Mouse (Mus musculus) kidney, adult 11 months (tissue): Measurements from ENCODE around the gene Tmem87a.

Source experiments
- DNase-seq: peaks from one replicate; pipeline ENCODE4 v3.0.0; 2022

Gene Tmem87a

DNA sequence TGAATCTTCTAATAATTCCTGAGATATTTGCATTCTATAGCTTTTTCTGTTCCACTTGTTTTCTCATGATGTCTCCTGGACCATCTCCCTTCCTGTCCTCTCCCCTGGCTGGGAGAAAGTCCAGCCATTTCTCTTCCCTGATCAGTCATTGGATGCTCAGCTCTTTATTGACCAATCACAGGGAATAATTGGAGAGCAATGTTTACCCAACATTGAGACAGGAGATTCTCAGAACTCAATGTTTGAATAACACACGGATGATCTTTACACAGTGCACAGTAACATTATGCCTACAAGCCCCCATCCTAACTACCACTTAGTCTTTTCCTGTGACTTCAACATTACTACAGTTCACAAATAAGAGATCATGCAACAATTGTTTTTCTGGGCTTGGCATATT, 43.5 kb downstream of the Tmem87a start:
- no peak for DNase-seq

DNA sequence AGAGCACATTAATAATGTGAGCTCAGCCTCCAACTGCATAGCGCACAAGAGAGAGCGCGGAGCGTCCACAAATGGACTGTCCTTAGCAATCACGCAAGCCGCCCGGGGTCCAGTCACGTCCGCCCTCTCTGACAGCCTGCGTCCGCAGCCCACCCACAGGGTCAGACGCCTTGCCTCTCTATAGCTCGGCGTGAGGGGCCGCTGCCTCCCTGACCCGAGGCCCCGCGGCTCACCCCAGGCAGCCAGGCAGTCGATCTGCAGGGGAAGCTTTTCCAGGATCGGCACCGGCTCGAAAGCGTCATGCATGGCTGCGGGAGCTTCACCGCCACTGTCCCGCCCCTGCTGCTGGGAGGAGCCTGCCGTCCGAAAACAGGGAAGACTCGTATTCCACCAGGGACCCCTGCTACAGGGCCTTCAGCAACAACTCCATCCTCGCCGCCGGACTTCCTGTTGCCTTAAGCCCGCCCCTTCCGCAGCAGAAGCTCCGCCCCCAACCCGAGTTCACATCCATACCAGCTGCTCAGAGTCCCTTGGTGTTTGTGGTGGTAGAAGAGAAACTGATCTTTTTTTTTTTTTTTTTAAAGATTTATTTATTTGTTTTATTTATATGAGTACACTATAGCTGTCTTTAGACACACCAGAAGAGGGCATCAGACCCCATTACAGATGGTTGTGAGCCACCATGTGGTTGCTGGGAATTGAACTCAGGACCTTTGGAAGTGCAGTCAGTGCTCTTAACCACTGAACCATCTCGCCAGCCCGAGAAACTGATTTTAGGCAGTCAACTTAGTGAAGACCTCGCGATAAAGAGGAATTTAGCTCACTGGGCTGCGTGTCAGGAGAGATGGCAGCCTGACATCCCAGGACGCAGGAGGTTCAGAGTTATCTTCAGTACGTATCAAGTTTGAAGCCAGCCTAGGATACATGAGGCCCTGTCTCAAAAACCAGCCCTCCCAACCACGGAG, 50.9 kb downstream of the Tmem87a start, which contains the start of gene Vps39:
Gene Vps39 (minus strand): TSS at position 456 of the 965 bp plus-strand sequence.
- DNase-seq = peak; percentile 90

DNA sequence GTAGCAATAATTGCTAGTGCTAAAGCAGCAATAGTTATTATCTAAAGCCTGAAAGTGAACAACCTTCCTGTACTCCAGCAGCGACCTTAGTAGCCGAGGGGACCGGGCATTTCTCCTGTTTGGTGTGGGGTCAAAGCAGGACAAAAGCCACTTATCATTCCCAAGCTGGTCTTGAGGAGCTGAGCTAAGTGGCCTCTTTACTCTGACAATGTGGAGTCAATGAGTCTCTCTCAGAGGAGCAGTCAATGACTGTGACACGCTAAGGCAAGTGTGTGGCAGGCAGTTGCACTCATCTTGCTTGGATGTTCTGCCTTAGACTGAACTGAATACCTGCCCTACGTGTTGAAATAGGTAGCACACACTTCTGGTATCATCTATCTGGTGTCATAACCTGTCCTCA, 52.6 kb downstream of the Tmem87a start:
- no peak for DNase-seq

DNA sequence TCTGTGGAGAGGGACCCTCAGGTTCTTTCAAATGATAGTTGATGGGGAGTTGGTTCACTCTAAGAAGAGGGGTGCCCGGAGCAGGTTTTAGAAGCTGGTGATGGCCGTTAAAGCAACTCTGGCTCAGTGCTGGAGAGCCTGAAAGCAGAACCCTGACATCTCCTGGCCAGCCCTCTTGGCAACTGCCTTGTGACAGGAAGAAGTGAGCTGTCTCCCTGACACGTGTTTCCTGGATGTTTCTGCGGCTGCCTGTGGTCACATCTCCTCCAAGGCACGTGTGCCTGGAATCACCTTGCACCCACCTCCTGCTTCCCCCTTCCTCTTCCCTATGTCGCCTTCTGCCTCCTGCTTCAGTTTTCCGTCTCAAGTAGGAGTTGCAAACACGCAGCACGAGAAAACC, 55.8 kb downstream of the Tmem87a start:
- DNase-seq = peak; percentile 29

DNA sequence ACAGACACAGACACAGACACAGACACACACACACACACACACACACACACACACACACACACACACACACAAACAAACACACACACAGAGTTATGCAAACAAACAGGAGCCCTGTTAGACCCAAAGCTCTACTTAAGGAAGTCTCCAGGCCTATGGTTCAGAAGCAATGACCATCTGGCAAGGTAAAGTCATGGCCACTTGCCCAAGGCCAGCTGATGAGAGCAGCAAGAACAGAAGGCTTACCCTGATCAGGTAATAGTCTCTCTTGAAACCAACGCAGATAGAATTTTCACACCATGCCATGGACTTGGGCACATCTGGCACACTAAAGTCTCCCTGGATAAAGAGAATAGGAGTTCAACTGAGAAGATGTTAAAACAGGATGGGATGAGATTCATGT, 62.2 kb downstream of the Tmem87a start:
- DNase-seq = no peak

DNA sequence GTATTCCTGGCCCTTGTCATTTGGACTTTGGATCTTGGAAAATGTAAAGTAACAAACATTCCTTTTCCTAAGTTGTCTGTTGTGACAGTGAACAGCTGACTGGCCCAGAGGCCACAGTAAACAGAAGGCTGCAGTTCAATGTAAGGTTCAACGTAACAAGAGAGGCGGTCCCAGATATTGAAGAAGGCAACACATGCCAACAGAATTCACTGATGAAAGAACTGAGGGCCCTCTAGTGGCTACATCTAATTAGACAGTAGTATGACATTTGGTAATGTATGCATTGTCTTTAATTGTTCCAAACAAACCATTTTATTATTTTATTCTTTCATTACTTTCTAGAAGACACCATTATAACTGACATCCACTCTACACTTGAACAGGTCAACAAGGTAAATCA, 66.0 kb downstream of the Tmem87a start:
- no peak for DNase-seq

DNA sequence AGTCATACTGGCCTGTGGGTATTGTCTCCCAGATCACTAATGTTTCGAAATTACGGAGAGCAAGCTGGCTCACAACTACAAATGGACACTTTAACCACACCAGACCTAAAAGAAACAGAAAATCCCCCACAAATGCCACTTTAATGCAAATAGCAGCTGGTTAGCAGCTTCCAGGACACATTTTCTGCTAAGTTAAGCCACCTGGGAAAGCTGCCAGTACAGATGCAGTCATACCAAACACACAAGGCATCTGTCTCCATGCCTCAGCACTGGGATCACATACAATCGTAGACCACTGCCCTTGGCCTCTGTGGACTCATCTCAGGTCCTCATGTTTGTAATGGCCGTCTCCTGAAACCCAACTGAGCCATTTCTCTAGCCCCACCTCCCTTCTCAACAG, 72.3 kb downstream of the Tmem87a start:
- no peak for DNase-seq

DNA sequence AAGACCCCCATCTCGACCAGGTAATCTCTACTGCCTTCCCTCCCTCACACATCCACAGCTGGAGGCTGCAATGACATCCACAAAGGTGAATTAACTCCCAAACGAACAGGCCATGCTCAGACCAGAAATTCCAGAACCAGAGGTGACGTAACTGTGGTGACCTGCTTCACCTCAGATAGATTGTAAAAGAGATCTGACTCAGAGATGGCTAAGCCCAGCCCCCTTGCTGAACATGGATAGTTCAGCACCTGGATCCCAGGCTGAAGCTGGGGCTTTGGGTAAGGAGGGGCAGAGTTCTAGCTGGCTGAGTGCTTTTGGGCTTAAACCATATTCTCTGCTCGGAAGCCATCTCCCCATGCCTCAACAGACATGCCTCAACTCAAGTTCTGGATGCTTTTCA, 88.8 kb downstream of the Tmem87a start:
- no peak for DNase-seq

DNA sequence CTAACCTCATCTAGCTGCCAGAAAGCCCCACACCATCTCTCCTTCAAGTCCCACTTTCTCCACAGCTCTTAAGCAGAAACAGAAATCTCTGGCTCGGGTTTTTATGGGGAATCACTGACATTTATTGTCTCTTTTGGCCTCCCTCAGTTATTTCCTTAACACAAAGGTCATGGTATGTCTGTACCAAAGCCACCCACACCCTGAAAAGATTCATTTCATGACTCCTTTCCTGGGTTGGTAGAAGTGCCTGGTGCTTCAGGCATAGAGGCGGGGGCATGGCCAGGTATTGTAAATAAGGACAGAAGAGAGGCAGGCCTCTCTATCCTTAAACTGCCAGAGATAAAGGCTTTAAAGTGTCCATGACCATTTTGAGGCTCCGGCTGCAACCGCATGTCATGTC, 89.4 kb downstream of the Tmem87a start:
- no peak for DNase-seq

DNA sequence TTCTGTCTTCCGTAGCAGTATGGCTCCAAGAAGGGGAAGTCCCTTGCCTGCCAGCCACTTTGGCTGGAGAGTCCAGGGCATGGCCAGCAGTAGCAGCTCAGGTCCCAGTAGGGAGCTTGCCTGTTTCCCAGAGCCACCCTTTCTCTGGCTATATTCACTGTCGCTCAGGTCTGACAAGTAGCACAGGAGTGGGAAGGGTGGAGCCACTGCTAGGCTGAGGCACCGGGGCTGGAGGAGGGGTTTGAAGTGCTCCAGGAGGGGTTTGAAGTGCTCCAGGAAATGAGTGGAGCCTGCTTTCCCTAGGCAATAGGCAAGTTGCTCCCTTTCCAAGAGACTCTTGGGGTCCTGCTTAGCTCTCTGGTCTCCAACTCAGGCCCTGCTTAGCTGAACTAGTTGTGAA, 89.9 kb downstream of the Tmem87a start, which contains the start of gene Pla2g4f:
Gene Pla2g4f (minus strand): TSS at position 190 of the 400 bp plus-strand sequence.
- no peak for DNase-seq

DNA sequence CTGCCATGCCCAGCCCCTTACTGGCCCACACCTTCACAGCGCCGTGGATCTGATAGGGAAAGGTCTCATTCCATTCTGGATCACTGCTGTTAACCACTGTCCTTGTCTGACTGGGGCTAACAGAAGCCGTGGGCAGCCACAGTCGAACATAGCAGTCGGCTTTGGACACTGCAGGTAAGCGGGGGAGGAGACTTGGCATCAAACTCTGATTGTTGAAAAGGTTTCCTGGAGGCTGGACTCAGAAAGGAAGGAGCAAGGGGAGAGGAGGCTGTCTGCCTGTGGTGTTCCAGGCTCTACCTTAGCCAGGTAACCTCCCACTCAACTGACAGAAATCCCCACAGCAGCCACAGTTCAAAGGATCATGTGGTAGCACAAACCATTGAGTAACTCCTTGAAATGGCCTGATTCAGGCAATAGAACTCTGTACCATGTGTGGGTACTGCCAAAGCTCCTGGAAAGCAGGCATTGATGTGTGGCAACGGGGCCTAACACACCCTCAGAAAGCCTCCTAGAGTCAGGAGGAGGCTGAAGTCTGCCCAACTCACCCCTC, 91.6 kb downstream of the Tmem87a start:
- DNase-seq = no peak
